Mouse (Mus musculus): ENCODE measurements at regions not wholly inside any gene's neighbourhood (a gene's known extent, or its start where the extent isn't known, plus 50 kb on each side); places are given as distances from the start of the nearest gene placed in this dataset.

DNA sequence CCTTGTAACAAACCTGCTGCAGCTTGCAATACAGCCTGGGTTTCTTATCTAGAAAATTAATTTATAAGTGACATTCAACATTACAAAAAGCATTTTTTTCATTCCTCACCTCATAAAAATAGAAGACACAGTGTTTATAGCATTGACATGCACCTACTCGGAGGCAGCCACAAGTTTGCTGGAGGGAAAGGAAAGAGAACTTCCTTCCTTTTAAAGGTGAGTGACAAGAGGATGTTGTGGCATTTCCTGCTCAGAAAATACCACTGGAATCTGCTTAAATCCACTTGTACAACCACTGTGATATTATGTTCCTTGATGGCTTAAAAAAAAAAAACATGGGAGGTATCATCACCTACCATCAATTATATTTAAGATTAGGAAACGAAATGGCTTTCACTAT, 1222.2 kb upstream of the Flrt2 start:
- DNase-seq = no peak

DNA sequence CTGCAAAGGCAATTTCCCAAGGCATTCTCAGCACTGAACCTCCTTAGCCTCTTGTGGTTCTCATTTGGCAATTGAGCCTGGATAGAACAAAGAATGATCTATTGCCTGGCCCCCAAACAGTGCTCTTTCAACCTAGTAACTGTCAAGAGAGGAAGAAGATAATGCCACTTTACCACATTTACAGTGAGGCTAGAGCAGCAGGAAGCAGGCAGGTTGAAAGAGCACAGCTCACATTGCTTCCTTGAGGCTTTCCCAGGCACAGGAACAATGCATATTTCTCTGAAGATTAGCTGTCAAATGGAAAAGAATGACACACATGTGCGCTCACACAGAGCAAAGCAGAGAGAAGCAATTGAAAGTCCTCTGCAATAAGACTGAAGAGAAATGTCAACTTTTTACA, 1221.0 kb upstream of the Flrt2 start:
- no peak for DNase-seq

DNA sequence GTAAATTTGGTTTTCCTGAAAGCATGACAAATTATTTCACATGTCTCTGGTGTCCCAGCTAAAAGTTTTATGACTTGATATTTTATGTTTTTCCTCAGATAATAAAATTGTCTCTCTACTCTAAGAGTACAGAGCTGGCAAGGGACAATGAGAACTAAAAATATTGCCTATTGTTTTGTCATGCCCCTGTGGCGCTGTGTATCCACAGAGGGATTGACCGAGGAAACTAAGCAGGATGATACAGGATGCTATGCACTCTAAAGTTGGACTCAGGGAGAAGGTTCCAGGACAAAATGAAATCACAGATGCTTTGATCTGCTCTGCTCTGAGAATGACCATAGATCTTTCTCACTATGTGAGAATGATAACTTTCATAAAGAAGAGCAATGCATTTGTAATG, 1203.3 kb upstream of the Flrt2 start:
- no peak for DNase-seq

DNA sequence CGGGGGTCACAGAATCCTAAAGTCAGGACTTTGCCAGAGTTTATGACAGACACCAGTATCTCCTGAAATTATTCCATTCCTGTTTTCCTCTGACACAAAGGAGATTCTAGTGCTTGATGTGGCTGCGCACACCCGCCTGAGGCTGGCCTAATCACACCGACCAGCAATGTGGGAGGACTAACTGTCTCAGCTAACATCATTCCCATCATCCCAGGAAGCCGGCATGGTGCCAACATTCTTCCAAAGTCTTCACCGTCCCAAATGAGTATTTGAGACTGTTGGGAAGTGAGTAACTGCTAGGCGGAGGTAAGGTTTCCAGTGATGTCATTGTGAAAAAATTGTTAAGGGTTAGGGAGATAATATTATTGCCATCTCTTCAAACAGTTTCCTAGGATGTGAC, 1183.9 kb upstream of the Flrt2 start:
- peak; percentile 9 for DNase-seq

DNA sequence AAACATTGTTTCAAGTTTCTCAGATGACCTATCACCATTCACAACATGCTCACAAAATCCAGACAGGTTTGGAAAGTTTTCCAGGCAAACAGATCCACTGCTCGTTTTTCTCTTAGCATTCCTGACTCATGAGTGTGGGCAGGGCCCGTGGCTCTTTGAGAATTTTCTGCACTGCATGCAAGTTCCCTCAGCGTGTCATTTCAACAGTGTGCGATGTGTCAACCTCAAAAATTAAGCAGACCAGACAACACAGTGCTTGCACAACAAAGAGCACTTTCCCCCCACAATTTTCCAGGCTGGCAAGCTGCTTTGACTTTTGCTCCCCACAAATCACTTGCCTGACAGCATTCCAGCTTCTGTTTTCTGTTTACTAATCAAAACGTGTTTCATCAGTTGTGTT, 1182.2 kb upstream of the Flrt2 start:
- DNase-seq = no peak

DNA sequence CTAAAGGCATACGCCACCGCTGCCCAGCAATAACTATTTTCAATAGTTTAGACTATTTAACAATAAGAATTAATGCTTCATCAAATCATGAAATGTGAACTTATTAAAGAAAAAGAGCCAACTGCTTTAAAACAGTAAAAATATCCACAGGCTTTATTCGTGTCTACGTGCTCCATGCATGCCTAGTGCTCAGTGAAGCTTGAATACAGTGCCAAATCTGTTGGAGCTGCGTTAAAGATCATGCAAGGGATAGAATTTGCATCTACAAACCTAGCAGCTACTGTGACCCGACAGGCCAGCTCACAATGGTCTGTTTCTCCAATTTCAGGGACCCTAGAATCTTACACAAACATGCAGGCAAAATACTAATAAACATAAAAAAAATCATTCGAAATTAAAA, 1147.3 kb upstream of the Flrt2 start:
- no peak for DNase-seq

DNA sequence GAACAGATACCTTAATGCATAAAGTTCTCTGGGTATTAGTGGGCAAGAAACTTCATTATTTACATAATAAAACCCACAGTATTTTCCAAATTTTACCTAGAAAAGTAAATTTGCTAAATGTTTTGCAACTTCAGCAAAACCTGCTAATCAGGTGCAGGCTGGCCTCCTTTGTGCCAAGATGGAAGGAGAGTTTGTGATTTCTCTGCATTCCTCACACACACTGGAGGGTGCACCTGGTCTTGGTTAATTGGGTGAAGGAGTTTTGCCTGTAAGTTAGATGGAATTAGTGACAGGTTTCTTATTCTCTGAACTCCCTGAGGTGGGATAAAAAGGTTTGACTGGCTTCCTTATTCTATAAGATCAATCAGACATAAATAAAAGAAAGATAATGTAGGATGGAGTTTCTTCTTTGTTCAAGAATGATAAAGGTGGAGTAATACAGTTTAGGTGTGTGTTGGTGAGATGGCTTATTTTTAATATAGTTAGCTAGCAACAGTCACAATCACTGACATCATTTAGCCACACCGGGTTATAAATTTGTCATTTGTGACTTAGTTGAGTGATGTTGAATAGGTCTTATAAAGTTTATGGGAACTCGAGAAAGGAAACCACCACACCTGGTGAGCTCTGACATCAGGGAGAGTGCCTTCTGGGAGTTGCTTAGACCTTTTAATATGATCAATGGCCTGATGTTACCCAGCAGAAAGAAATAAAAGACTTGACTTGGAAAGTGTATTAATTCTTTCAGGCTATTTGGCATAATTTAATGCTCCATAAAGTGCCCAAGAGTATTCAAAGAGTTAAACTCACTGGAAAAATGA, 1131.4 kb upstream of the Flrt2 start:
- no peak for DNase-seq

DNA sequence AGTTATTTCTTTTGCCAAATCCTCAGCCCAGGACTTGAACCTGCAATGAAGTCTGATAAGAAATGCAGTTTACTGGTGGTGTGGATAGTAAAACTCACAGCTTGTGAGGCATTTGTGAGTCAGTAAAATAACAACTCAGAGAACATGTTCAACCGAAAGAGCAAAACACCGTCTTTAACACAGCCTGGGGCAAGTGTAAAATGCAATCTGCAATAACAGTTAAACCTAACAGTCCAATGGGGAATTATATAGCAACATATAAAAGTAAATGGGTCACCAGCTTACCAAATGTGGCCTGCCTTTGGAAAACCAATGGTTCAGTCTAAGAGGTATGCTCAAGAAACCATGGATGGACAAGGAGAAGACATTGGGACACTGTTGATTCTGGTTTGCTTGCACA, 1117.0 kb upstream of the Flrt2 start:
- DNase-seq = no peak

DNA sequence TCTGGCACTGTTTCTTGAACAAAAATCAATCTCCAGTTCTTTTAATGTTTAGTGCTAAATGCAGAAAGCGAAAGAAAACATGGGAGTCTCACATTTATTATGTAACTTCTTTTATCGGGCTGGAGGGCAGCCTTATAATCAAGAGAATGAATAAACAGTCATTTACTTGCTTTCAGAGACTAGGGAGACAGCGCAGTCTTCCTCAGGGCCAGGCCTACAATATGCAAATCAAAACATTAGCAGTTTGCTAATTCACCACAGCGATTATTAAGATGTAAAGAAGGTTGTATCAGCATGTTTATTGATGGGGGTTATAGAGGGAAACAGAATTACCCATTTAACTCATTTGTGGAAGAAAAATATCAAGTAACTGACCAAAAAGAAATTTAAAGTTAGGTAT, 1111.7 kb upstream of the Flrt2 start:
- no peak for DNase-seq

DNA sequence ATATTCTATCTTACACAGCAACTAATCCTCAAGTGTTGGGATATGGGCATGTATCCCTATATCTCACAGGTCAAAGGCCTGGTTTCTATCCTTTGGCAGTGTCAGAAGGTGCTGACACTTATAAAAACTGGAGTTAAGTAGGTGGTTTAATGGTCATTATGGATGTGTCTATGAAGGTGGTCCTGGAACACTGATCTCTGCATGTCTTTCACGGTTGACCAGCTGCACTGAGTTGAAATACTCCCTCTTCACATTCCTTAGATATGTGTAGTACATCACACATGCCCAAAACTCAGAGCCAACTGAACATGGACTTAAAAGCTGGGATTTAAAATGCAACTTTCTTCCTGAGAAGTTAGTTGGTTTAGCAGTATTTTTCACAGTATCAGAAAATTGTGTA, 1107.7 kb upstream of the Flrt2 start:
- no peak for DNase-seq

DNA sequence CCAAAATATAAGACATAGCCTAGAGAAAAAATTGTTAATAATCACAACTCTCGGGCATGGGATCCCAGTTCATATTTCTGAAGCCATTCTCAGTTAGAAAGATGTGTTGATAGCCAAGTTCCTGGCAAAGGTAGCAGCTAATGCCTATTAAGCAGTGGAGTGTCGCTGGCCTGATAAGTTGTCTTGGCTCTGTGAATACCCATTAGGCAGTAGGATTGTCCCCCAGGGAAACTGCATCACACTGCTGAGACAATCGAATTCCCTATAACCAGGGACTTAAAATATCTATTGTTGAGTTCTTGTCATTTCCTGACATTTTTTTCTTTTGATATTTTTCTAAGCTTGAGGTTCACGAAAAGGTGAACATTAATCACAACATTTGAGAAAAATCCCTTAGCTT, 1105.0 kb upstream of the Flrt2 start:
- DNase-seq = no peak

DNA sequence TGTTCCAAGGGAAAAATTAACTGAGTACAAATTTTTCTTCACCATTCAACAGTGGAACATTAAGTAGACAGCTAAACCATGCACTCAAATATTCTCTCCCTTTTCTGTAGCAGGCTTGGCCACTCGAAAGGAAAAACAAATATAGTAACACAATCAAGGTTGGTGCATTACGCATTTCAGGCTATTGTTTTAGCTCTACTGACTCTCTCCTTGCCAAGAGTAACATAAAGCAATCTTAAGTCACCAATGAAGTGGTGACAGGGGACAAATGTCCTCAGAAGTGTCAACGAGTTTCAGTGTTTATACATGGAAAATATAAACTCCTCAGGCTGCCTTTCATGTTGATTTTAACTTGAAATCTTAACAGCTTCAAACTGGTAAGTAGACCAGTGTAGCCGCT, 1103.4 kb upstream of the Flrt2 start:
- no peak for DNase-seq

DNA sequence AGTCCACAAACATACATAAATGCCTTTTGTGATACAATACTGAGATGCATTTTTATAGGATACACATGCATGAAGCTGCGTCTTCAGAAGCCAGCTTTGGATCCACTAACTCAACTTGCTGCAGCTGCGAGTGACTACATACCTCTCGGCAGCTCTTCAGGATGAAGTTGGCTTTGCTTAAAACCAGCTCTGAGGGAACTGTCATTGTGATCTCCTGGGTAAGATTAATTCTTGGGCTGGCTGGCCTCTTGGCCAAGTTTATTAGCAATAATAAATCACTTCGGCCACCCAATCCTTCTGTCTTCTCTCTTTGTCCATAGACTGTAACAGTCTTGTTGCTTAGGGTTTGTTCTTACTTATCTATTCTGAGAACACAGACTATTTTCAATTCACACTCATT, 1103.0 kb upstream of the Flrt2 start:
- no peak for DNase-seq

DNA sequence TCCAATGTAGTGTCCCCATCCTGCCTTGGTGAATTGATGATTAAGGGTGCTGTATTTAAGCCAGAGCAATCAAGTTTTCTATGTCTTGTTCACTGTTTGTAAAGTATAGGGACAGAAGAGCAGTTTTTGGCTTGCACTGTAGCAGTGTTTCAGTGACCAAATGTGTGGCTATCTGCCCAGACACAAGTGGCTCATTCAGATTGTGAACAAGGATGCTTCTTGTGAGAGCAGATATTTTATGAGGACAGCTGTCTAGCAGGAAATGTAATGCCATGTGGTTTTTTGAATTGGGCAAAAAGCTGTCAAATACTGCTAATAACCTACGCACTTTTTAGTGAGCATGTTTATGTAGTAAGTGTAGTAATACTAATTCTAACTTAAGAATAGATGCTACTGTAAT, 1086.5 kb upstream of the Flrt2 start:
- DNase-seq = no peak

DNA sequence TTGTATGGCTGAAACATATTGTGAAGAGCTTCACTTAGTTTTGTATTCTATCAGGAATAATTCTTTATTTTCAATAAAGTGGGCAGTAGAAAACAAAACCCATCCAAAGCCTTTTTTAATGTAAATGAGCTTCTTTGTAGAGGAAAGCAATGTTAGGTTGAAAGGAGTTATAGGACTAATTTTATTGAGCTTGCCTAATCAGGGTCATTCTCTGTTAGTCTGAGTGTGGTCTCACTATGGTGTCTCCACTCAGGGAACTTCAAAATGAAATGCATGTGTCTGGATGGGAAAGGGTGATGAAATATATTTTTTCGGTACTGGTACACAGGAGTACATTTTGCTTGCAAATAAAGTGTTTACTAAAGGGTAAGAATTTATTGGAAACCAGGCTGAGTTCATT, 1055.5 kb upstream of the Flrt2 start:
- no peak for DNase-seq

DNA sequence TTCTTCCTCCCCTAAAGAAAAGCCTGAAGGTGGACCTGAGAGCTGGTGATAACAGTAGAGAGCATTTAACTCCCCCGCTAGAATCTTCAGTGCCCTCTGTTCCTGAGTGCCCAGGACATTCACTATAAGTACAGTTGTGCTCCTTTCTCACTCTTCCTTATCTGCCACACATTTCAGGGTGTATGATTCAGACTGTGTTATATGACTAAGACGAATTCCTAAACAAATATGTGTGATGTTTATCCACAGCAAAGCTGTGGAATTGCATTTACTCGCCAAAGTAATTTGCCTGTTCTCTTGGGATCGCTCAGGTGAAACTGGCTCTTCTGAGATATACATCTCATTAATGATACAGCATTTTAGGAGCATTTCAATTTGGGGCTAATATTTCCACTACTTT, 1051.9 kb upstream of the Flrt2 start:
- no peak for DNase-seq

DNA sequence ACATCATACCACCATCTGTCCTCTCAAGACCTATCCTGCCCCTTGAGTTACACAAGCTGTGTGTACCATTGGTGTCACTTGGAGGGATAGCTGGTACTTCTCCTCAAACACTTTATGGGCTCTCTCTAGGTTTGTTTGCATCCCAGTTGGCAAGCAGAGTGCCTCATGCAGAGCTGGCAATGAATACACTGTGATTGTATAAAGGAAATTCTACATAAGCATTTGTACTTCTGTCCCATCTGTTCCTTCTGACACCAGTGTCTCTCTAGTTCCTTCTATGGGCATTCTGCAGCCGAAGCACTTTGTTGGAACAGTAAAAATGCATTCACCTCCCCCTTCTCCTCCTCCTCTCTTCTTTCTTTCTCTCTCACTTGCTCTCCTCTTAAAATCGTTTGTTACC, 1046.7 kb upstream of the Flrt2 start:
- DNase-seq = no peak

DNA sequence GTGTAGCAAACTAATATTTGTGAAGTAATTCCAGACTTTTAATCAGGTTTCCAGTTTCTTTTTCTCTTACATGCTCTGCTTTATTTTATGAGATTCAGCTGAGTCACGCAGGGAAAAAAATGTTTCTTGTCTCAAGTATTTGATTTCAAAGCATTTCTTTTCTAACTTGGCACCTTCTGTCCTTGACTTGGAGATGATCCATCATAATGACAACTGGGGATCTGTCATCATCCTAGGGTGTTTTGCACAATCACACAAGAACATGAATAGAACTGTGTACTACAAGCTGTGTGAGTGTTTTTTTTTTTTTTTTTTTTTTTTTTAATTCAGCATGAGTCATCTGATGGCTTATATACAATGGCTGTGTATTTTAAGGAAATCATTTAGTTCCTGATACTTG, 1022.0 kb upstream of the Flrt2 start:
- DNase-seq = no peak

DNA sequence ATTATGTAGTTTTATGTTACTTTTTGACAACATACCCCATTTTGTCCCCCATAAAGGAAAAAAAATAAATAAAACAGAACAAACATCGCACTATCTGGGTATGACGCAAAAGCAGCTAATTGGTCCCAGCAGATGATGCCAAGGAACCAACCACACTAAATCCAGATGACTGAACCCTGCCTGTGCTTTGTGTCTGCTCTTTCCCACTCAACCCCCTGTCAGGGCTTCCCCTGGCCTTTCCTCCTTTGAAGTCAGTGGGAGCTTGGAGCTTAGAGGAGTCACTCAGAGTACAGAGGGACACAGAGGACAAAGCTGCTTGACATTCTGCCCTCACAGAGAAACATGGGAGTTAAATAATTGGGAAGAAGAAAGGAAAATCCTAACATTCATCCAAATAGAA, 1017.1 kb upstream of the Flrt2 start:
- no peak for DNase-seq

DNA sequence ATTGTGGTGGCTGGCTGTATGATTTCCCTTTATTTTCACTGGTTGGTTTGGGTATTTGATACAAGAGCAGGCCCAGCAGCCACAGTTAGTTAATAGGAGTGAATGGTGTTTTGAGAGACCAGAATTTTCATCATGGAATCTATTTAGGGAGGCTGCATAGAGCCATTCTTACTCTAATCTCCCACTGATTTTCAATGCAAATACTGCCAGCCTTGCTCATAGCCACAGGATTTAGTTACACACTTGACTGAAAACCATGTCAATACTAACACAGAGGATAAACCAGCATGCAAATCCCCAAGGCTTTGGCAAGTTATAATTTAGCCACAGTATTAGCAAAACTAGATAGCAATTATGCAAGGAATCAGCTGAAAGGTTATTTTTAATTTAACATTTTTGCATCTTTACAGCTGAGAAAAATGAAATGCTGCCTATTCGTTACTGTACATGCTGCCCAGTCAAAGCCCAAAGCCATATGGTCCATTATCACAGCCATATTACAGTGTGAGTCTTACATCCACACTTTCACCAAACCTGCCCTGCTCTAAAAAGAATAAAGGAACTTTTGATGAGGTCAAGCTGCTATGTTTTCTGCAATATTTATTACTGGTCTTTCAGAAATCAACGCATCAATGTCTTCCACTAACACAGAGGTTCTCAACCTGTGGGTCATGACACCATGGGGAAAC, 1000.5 kb upstream of the Flrt2 start:
- DNase-seq = no peak

DNA sequence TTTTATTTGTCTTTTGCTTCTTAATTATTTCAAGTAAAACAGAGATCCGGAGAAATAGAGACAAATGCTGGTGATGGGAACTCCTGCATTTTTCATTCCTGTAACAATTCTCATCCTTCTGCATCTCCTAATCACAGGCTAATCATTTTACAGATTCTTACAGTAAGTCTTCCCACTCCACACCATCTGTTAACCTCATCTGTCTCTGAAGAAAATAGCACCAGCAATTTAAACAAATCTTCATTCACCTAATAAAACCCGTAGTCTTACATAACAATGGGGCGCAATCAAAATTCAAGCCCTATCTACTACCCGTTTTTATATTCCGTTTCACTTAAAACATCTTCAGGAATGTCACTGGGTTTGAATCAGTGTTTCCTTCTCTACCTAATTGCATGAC, 960.6 kb upstream of the Flrt2 start:
- DNase-seq = no peak

DNA sequence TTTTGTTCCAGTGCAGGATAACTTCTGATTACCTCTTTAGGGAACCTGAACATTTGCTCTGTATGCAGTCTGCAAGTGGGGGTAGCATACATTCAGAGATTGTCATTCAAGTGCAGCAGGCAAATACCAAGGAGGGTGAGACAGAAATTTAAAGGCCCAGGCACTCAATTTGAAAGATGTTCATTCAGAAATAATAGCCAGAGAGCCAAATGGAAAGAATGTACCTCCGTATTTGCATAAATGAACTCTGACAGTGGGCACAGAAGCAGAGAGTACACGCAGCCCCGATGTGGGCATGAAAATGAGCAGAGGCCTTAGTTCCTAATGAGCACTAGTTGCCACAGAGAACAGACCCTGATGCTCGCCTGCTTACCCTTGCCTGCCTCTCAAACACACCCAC, 958.8 kb upstream of the Flrt2 start:
- DNase-seq = no peak

DNA sequence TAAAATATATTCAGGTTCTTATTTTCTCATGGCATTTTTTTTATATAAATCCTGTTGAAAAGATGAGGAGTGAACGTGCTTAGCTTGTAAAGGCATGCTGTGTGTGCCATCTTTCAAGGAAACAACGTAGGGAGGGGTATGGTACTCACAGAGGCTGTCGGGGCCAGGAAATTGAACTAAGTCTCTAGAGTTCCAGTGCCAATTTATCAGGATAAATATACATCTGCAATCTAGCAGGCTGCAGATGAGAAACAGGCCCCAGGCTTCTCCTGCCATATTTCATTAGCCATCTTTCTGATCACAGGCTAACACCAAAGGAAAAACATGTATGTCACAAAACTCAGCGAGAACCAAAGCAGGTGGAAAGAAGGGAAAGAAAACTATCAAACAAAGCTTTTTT, 954.8 kb upstream of the Flrt2 start:
- DNase-seq = no peak

DNA sequence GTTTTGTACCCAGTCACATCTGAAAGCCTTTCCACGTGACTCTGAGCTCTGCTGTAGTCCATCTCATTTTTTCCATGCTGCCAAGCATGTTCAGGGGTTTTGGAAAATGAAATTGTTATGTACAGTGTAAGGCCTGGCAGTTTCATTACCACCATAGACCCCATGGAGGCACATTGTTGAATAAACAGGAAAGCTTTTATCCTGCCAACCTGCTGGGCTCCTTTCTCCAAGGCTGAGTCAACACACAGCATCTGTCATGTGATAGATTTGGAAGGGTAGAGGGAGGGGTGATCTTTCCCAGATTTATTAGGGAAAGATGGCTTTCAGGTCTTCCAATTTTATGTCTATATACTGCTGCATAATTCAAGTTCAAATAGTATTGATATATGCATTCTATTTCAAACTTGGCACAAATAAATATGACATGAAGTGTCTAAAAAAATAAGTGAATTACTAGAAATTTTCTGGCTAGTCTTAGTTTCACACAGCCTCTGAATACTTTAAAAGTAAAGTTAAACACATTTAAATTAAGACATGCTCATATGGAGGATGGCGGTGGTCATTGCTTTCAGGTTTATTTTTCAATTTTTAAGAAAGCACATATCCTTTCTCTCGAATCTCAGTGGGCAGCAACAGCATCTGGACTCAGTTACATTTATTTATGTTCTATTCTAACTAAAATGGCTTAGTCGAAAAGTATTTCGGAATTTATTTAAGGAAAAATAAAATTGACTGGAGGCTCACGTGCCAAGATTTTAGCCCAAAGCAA, 942.1 kb upstream of the Flrt2 start:
- no peak for DNase-seq
